Mouse (Mus musculus): Measurements from ENCODE around the gene Rgs4. TPM values are rescaled to one million over a fixed set of nuclear protein-coding genes. Genes with fewer than 3 reads are reported as not detected.

Gene Rgs4
- not detected for polyA plus RNA-seq (2017; shearing (Covaris generic))

GRCm38 (mm10) chr1:169747473-169747872 is at the start of gene Rgs4:
TSS of gene Rgs4 (minus strand) at chr1:169747642.

Other genes with a start within 250 kb of the Rgs4 start
- gene Nuf2, start 216.2 kb downstream of the Rgs4 start, polyA plus RNA-seq (2017; shearing (Covaris generic)), result 1 to 10 TPM; 8.5 to 8.8 TPM
- under 1 TPM in 1 of 2 experiments, not detected in 1; 0.49 TPM for gene Rgs5, start 92.1 kb downstream of the Rgs4 start, polyA plus RNA-seq (2017; shearing (Covaris generic))
- not detected for gene Ccdc190, start 181.0 kb upstream of the Rgs4 start, polyA plus RNA-seq (2017; shearing (Covaris generic))
- gene Hsd17b7, start 221.6 kb upstream of the Rgs4 start, polyA plus RNA-seq (2017; shearing (Covaris generic)), result 1 to 10 TPM; 3.6 to 4.6 TPM

All from activated CD4-positive, CD25-positive, alpha-beta regulatory T cell (primary cell).